Mouse (Mus musculus): ENCODE data around the gene Rnf214. TPM values are rescaled to one million over a fixed set of nuclear protein-coding genes. Genes with fewer than 3 reads are reported as not detected.
A peak's percentile ranks its signal among the peaks of the same experiment; 100 is the strongest.

Gene Rnf214
- total RNA-seq, 2 experiments from 2014 or later = 97.3 to 97.6 TPM

DNA sequence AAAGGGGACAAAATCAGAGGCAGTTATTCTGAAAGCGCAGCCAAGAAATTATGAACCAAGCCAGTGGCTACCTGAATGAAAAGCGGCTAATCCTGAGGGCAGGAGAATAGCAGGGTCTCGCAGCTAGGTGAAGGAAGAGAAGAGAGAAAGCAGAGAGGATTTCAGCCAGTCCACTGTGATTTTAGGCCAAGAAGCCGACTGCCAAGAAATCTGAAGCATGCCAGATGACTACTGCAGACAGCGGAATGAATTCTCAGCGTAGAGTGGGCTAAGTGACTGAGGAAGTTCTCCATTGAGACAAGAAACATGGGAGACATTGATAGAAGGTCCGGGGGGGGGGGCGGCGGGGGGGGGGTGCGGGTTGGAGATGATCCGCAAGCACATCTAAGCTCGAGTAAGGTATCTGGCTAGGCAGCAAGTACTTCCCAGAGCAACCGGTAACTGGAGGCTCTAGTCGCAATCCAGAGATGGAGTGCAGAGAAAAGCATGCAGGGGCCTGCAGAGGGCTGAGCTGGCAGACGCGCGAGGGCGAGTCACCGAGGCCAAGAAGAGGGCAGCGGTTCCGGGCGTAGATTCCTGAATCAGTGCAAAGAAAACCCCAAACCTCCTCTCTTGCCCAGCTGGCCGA, 78.9 kb downstream of the Rnf214 start:
- DNase-seq = peak; percentile 15
- intact Hi-C loops (cut with DNase I) = loop anchor here (5.0 kb wide), 1 partner anchor 405 kb away; no protein-coding TSS in a partner anchor

DNA sequence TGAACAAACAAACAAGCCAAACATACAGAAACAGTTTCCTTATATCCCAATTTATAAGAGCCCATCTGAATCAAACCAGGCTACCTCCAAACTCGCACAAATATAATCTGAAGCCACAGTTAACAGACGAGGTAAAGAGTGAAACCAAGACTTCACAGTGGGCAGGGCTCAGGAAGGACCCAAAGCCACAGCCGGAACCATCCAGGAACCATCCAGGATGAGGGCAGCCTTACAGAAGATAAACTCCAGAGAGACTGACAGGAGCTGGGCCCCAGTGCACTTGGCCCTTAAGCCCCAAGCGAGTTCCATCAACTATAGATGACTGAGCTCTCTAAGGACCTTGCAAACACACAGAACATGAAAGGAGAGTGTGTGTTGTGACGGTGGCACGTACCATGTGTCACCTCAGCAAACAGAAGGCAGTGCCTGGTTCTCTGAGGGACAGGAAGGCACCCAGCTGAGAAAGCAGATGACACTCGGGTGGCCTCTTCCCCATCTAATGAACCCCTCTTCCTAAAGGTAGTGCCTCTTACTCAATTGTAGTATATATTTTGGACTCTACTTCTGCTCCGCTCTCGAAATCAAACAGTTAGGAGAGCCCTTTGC, 88.2 kb downstream of the Rnf214 start:
- intact Hi-C loops (cut with DNase I) = no loop called here

DNA sequence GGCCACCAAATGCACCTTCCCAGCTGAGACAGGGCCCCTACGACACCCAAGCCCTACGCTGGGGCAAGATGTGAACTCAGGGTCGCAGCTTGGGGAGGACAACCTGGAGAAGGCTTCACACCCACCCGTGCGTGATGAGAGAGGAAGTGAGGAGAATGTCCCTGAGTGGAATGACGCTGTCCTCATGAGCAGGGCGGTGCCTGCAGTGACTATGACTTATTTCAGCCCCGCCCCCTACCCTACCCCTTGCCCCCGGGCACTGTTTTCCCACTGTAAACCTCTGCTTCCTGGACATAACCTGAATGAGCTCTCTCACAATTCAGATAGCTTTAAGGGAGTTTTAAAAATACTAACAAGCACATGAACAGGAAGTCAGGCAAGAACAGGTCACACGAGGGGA, 91.2 kb downstream of the Rnf214 start:
- intact Hi-C loops (cut with DNase I) = no loop called here
- no peak for DNase-seq

More for the DNA sequence above, 88.2 kb downstream of the Rnf214 start:
- no peak for DNase-seq

DNA sequence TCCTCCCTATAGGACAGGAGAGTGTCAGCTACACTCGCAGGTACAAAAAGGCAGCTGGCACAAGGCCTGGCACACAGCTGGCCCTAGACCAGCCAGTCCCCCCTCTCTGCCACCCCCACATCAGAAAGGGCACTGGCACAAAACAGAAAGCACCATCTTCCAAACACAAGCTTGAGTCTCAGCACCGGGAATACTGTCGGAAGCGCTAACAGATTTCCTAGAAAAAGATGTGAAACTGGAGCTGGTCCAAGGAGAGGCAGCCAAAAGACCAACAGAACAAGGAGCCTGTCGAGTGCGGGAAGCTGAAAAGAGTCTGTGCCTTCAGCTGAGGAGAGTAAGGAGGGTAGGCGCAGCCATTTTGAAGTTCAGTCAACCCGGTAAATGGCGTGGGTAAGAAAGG, 91.6 kb downstream of the Rnf214 start:
- intact Hi-C loops (cut with DNase I) = no loop called here
- DNase-seq = peak; percentile 34

Small RNA genes within 50 kb of the gene (microRNA-seq; reads per million reads assigned to microRNA genes)
- not detected for gene Mir7087

Other genes starting within 250 kb of the Rnf214 start
- 10 to 100 TPM; 21.6 to 24.0 TPM for gene Cep164, start 78.2 kb downstream of the Rnf214 start, total RNA-seq (2021)
- gene Bace1, start 68.3 kb downstream of the Rnf214 start, total RNA-seq (2021) = 10 to 100 TPM; 76.6 to 79.3 TPM
- 10 to 100 TPM; 31.0 to 32.1 TPM for gene Pcsk7, start 414 bp downstream of the Rnf214 start, total RNA-seq (2021)
- gene Tagln, start 29.1 kb upstream of the Rnf214 start, total RNA-seq (2021) = 1 to 10 TPM; 5.7 to 6.9 TPM
- gene Sidt2, start 48.3 kb upstream of the Rnf214 start, total RNA-seq (2021) = 10 to 100 TPM; 80.0 to 97.1 TPM
- 100 to 1,000 TPM; 262 to 267 TPM for gene Pafah1b2, start 105.8 kb upstream of the Rnf214 start, total RNA-seq (2021)
- gene Sik3, start 105.9 kb upstream of the Rnf214 start, total RNA-seq (2021) = 10 to 100 TPM; 54.6 to 56.9 TPM